Mouse (Mus musculus) mouse trophoblast stem cell (cell line): Measurements from ENCODE around the gene Dtx3l.
"Not testable (repeated sequence)": the region's sequence is repeated elsewhere in the genome, so short reads cannot be mapped to it uniquely, and the experiment has no call there.

ENCODE experiments used
- in situ Hi-C, 2 experiments: fragments of 300-500 bp; cut with MseI, MboI; formaldehyde crosslinking; loops; 2 replicates in 1 of 2; 3 replicates in 1 of 2; pipeline ENCODE4 v1.15.1; 2025

Gene Dtx3l

DNA sequence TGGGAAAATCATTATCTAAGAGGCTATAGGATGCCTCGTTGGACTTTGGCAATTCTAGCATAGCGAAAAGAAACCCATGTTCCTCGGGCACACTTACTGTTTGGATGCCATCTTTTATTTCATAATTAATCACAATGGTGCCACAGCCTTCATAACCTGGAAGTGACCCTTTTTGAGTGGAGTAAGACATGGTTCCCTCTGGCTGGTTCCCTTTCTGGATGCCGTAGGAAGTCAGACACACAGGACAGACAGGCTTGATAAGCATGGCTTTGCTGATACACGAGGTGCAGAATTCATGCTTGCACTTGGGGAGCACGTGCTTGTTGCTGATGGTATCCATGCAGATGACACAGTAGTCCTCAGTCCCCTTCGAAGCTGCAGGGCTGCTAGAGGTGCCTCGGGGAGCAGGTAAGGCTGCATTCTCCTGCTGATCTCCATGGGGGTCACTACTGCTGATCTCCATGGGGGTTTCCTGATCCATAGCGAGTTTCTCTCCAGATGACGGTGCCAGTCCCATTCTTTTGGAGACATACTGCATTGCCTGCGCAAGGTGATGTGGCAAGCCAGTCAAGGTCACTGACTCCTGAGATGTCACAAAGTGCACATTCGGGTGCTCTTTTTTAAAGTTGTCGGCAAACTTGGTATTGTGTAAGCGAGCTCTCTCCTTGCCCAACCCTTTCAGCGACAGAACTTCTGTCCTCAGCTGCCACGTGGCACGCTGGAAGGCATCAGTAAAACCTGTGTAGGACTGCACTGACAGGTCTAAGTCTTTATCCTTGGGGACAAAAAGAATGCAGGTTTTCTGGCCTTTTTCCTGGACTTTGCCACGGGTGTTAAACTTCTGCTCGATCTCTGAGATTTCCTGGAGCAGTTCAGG lies 6.5 kb downstream of the Dtx3l start:
- in situ Hi-C loops: loop anchor here in 1 of 2 experiments (10.0 kb wide), 1 partner anchor 58 kb away; the partner anchor contains the start of gene Parp14

DNA sequence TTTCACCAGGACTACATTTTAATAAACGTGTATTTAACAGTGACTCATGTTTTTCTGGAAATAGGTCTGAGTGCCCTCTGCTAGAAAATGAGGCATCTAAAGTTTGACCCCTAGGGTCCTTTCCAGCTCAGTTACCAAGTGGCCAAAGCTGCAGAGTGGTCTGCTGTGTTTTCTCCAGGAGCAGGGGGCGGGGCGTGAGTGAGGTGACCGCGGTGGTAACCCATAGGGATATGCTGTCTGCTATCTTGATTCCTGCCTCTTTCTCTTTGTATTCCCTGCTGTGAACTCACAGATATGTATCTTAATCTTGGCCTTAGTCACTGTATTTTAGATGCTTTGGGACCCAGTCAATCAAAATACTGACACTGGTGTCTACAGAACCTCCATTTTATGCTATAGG lies 14.6 kb downstream of the Dtx3l start:
- in situ Hi-C loops: no loop called here

DNA sequence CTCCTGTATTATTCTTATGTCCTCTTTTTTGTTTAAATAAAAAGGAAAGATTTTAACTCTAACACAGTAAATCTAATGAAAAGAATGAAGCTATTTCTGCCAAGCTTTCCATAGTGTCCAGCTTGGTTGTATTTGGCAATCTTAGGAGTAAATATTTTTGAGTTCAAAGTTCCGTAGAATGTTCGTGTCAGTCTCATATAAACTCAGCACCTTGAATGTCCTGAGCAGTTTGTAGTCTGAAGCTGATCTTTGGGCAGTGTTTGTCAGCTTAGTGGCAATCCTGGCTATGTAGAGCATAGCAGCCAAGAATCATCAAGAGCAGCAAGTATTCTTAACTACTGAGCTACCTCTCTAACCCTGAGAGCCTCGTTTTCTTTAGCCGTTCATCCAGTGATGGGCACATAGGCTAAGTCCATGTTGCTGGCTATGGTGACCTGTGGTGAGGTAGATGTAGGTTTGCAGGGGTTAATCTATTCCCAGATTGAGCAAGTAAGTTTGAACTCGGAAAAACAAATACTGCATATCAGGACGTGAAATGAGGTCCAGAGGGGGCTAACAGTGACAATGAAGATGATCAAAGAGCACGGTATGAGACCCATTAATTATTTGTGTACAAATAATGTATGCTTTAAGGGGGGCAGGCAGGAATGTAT lies 15.3 kb downstream of the Dtx3l start:
- in situ Hi-C loops: no loop called here

DNA sequence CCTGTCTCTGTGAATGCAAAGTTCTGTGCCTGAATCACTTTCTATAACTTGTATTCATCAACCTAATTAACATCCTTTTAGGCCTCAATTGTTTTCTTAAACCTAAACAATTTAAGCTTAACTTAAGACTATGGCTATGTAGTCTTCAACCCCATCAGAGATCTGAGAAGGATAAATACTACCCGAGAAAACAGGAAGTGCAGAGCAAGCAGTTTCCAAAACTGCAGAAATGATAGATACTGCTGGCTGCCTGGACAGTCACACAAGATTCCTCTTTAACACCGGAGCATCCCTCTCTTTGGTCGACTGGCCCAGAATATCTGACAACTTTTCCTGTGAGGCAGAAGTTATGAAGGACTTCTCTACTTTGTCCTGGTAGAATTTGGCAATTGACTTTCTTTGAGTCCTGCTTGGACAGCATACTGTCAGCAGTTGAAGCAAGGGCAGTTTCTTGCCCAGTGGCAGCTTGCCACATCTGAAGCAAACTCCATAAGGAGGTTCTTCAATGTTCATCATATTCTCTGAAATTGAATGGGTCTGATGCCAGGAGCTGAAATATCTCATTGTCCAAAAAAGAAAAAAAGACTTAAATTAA lies 16.6 kb downstream of the Dtx3l start:
- in situ Hi-C loops: no loop called here

DNA sequence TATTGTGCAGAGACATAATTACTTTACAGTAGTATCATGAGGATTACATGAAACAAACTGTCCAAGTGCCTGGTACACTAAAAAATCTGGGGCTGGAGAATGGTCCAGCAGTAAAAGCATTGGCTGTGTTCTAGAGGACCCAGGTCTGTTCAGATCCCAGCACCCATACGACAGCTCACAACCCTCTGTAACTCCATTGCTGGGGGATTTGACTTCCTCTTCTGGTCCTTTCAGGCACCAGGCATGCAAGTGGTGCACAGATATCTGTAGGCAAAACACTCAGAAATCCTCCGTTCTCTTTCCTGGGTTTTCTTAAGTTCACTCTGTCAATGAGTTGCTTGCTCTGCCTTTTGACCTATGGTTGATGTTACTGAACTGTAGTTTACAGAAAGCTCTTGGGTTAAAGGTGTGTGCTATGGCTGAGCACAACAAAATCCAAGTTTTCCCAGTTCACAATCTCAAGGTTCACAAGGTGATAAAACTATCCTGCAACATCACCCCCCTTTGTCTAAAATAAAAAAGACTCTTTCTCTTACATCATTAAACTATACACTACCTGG lies 17.2 kb downstream of the Dtx3l start:
- in situ Hi-C loops: no loop called here

DNA sequence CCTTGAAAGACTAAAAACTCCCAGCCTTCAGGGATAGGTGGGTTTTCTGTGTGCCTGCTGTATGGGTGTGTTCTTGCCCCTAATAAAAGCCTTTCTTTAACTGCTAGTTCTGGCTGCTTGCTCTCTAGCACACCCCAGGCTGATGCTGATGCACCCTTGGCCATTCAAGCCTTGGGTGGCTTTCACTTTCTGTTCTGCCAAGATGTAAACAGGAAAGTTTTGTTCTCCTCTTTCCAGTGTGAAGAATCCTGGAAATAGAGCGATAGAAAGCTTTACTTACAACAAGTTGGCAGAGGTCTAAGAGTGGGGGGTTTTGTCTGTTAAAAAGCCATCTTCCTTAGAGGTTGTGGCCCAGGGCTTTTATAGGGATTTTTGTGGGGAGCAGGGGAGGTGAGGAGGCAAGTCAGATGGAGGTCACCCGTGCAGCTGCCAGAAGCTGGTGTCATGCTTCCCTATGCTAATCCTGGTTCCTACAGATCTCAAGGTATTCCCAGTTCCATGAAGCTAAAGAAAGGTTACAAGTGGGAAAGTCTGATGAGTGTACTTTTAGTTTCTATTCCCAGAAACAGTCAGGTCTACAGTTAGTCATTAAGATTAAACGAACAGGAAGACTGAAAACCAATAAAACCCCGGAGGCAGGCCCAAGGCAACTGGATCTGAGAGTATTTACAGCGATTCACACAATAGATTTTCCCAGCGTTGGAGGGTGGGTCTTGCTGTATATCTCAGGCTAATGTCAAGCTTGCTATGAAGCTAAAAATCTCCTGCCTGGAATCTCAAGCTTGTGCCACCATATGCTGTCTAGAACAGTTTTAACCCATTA lies 20.0 kb downstream of the Dtx3l start:
- in situ Hi-C loops: no loop called here

DNA sequence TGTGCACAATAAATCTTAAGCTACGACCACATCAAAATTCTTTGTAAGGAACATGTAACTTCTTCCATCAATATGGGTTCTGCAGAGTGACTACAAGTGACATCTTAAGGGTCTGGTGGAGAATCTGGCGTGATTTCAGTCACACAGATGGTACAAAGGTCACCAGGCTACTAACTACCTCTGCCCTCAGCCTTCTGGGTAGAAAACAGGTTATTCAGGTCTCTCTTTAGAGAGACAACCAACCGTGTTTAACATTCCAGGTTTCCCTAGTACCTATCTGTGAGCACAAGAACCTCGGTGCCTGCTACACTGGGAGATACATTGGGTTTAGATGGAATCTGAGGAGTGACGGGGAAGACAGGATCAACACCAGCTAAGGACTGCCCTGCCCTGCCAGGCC lies 24.6 kb downstream of the Dtx3l start:
- in situ Hi-C loops: no loop called here

DNA sequence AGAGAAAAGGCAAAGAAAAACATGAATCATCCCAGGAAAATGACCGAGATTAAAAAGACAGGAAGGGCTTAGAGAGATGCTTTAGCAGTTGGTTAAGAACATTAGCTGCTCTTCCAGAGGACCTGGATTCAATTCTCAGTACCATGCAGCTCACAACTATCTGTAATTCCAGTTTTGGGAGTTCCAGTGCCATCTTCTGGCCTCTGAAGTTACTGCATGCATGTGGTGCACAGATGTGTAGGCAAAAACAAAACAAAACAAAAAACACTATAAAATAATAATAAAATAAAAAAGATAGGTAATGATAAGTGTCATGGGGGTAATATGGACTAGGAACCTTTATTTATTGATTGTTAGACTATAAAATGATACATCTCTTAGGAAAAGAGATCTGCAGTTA lies 25.4 kb downstream of the Dtx3l start:
- in situ Hi-C loops: no loop called here

DNA sequence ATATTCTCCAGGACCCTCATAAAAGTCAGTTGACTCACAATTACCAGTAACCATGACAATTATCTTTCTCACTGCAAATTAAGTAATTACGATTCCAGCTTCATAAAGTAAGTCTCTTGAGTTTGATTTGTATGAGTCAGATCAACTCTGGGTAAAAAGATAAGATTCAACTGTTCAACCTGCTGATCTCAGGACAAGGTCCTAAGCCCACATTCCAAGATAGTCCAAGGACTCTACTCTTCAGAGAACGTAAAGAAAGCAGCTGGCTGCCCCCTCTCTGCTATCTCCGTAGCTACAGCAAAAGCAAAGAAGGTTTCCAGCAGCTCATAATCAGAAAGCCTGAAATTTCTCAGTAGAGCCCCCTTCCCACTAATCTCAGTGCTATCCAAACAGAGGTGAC lies 27.5 kb downstream of the Dtx3l start:
- in situ Hi-C loops: no loop called here

DNA sequence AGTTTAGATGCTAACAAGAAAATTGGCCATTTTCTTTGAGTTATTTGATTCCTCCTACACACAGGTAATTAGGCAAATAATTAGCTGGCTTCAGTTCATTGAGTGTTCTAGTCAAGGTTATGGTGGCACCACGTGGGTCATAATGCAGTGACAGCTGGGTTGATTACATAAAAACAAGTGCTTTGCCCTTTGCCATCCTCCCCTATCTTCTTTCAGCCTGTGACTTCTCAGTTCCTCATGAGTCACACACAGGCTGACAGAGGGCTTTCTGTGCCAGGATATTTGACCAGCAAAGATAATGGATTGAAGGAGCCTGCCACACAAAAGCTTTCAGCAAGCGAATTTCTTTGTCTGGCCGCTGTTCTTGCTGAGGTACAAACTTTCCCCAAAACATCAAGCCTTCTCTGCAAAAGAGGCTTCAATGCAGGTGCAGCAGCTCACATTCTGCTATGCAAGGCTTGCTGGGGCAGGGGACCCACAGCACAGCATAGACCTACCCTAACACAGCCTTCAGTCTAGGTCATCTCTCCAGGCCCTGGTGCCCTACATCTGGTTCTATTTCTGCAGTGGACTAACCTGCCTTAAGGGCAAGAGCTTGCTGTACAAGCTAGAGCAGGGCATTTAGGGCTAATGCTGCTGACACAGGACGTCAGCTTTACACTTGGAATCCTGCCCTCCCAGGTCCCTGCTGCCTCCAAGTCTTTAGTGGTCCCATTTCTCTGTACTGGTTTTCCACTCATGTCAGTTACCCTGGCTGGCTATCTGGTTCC lies 31.3 kb downstream of the Dtx3l start:
- in situ Hi-C loops: no loop called here

DNA sequence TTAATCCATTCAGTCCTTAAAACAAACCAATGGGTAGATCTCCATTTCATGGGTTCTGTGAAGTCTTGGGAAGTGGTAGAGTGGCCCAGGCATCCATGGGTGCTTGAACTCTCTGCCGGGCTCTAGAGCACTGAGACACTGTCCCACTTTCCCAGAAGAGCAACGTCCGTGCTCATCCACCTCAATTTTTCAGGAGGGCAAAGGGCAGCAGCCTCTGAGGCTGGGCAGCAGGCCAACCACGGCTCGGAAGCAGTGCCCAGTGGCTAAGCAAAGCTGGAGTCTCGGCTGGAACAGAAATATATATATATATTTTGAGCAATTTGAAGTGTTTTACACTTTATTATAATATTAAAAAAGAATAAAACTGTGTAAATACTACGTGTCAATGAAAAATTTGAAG lies 32.1 kb downstream of the Dtx3l start:
- in situ Hi-C loops: no loop called here

DNA sequence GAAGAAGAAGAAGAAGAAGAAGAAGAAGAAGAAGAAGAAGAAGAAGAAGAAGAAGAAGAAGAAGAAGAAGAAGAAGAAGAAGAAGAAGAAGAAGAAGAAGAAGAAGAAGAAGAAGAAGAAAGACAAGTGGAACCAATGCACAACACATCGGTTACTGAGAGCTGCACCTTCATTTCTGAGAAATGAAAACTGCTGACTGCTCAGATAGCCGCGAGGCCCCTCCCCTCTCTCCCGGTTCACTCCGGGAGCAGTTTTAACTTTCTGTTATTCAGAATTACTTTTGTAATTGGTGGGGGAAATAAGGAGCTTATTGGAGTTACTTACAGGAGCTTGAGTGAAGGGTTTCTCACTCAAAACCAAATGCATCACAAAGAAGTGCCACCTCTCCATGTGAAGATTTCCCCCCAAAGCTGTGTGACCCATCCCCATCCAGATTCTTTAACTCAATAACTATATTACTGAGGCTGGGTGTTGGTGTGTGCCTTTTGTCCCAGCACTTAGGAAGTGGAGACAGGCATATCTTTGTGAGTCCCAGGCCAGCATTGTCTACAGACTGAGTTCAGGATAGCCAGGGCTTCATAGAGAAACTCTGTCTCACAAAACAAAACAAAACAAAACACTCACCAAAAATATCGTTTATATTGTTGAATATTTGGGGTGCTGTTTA lies 33.0 kb downstream of the Dtx3l start:
- in situ Hi-C loops: no loop called here

DNA sequence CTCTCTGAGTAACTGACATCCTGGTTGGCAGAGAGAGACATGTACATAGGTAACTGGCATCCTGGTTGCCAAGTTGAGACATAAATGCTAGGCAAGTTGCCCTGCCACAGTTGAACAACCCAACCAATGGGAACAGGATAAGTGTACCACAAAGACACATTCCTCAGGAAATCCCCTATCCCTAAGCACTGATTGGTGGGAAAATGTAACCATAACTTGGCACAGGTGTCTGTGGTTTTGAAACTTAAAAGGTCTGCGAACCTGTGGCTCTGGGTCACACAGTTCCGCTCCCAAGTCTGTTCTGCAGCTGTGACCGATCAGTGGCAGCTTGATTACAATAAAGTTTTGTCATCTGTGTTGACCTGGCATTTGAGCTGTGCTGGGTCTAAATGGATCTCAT lies 33.6 kb downstream of the Dtx3l start:
- in situ Hi-C loops: no loop called here

DNA sequence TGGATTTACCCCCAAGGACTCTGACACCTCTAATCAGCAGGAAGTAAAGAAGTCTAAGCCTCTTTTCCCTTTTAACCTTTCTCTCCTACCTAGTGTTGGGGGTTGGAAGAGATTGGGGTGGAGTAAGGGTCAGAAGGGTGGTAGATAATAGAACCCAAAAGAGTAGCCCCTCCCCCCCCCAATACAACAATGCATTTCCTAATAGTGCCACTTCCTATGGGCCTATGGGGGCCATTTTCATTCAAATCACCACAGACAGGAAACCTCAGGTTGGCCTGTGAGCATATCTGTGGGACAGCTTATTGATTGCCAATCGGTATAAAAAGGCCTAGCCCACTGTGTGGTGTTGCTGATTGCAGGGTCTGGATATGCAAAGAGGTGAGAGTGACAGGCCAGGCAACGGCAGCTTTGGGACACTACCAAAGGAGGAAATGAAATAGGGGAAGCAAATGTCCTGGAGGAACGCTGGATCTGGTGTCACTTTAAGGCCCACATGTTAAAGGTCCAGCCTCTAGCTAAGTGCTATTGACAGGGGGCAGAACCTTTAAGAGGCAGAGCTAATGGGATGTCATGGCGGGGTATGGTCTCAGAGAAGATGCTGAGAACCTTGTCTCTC lies 34.7 kb downstream of the Dtx3l start:
- in situ Hi-C loops: no loop called here

DNA sequence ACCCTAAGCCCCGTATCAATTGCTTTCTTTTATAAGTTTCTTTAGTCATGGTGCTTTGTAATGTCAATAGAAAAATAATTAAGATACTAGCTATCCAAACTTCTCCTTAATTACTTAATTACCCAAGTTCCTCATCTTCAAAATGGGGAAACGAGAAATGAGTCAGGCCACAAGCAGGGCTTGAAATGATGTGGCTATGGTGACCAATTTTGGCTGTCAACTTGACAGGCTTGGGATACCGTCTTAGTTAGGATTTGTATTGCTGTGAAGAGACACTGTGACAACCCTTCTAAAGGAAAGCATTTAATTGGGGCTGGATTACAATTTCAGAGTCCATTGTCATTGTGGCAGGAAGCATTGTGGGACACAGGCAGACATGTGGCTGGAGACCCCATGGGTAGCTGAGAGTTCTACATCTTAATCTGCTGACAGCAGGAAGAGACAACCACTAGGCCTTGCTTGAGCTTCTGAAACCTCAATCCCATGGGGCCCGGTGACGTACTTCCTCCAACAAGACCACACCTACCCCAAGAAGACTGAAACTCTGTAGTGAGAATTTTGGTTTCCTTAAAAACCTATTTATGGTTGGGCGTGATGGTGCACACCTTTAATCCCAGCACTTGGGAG lies 35.8 kb downstream of the Dtx3l start:
- in situ Hi-C loops: no loop called here

DNA sequence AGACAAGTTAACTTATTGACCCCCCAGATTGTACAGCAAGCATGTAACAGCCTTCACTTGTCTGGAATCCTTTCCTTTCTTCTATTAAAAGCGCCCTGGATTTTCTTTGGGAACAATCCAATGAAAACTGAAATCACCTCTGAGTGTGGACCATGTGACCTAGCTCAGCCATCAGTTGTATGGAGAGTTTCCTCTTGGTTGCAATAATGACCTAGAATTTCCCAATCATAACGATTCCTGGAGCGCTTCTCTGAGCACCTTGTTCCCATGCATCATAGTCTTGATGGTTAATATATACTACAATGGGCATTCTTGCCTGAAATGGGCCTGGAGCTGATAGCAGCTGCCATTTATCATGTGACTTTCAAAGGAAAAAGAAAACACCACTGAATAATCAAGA lies 38.4 kb downstream of the Dtx3l start:
- in situ Hi-C loops: no loop called here

DNA sequence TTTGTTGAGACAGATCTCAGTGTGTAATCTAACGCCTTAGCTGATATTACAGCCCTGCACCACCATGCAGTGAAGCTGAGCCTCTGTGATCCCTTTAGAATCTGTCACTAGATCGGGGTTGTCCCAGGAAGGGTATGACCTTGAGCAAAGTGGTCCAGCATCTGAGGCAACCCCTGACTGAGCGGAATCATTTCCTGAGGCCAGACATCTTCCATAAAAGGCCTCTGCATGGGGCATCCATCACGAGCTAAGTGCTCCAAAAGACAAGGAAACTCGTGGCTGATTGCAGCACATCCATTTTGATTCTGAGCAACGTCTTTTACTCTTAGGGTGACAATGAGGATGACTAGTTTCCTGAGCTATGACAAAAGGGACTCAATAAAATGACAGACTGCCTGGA lies 44.0 kb downstream of the Dtx3l start:
- in situ Hi-C loops: no loop called here

DNA sequence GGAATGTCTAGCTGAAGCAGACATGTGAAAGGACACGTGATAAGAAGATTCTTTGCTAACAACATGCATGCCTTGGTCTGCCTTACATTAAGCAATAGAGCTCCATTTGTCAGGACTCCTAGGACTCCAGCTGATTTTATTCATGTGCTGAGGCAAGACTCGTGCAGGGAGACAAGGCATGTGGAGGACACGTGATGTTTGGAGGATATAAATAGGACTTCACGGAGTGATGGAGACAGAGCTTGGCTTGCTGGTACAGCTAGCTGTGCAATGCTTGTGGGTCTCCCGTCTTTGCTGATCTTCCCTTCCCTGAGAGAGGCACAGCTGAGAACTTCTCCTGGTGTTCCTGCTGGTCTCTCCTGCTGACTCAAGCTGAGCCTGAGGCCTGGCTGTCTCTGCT lies 47.3 kb downstream of the Dtx3l start:
- in situ Hi-C loops: not testable (repeated sequence)

DNA sequence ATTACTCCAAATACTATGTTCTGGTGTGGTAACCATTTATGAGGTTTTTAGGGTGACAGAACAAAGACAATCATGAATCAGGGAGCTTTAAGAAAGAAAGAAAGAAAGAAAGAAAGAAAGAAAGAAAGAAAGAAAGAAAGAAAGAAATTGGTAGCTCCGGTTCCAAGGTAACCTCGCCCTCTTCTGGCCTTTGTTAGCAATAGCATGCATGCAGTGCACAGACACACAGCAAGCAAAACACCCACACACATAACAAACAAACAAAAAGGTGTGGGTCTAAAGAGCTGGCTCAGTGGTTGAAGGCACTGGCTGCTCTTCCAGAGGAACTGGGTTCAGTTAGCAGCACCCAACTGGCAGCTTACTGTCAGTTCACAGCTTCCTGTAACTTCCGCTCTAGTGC lies 48.3 kb downstream of the Dtx3l start:
- in situ Hi-C loops: no loop called here
